Mouse (Mus musculus) liver, adult 2 months (tissue): Measurements from ENCODE around the gene Cxcr5.

Experiments used
- CTCF ChIP-seq: fragments of 200-500 bp; IDR thresholded peaks from 2 replicates; pipeline ENCODE4 v1.5.1; 2011; ENCODE audit warnings: low read depth, low read length, control low read depth
- POLR2A ChIP-seq: fragments of 200-500 bp; IDR thresholded peaks from 2 replicates; pipeline ENCODE4 v1.6.1; 2011; ENCODE audit warnings: low read length, control low read depth; ENCODE audit not compliant: insufficient read depth; ENCODE audit errors: extremely low read depth

DNA sequence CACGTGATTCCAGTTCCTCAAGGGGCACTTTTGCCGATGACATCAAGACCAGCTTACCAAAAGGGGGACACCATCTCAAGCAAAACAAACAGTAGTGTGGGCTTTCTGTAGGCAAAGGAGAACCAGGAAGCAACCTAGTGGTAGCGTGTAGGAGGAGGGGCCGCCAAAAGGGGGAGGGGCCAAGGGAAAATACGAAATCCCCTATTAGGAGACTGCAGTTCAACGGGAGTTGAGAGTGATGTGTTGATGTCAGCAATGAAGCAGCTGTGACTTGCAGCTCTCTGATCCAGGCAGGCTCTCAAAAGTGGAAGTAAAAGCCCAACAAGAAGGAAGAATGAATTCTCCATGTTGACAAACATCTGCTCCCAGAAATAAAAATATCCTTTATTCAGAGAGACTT lies 17.7 kb upstream of the Cxcr5 start:
- TF ChIP-seq POLR2A (no peak), CTCF (no peak)
